In the genomic region with DNA sequence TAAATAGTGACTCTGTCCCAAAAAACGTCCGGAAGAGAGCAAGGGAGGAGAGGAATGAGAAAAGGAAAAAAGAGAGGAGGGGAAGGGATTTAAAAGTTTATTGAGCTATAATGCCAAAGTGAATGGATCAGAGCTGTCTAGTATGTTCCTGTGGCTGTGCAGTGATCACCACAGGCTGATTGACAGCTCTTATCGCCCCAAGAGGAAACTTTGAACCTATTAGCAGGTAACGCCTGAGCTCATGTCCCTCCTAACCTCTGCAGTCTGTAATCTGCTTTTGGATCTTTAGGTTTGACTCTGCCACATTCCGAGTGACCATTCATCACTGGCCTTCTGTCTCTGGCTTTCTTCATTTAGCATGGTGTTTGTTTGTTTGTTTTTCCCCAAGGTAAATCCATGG, we compare ENCODE assay signal across 16 mouse cellular contexts.
"Had no signal": no experiment of that assay in that cellular context is flagged by ENCODE, and none has a peak within 500 bp of the region (broad histone marks: within the 10 kb centered on the region; RNA-seq: fewer than 3 reads in every experiment).

No protein-coding gene starts in this region.

- H3K9ac ChIP-seq: liver, embryonic 14.5 days had no signal

- DNase-seq: kidney, adult 2 months; kidney, postnatal 25 days; layer of hippocampus, postnatal 36 days; lung, adult 2 months; lung, postnatal 14 days; lung, postnatal 4 days; midbrain, embryonic 14.5 days; thymus, adult 2 months; thymus, postnatal 14 days; thymus, postnatal 4 days had no signal

- H3K4me3 ChIP-seq: layer of hippocampus, adult 2 months; left cerebral cortex, adult 2 months had no signal

- H3K4me2 ChIP-seq: midbrain, embryonic 11.5 days had no signal

- H3K27ac ChIP-seq: kidney, postnatal 0 days; layer of hippocampus, adult 2 months; left cerebral cortex, adult 2 months; liver, embryonic 14.5 days; stomach, postnatal 0 days had no signal
